Mouse (Mus musculus) olfactory bulb, adult 2 months (tissue): ENCODE results near the gene Tysnd1.

Experiments
- CTCF ChIP-seq: fragments of 200-500 bp; IDR thresholded peaks from 2 replicates; pipeline ENCODE4 v1.5.1; 2012; ENCODE audit warnings: low read depth, mild to moderate bottlenecking, low read length, moderate library complexity; ENCODE audit not compliant: insufficient read depth
- POLR2A ChIP-seq: fragments of 200-500 bp; IDR thresholded peaks from 2 replicates; pipeline ENCODE4 v1.6.1; 2012; ENCODE audit warnings: mild to moderate bottlenecking, low read depth, low read length, moderate library complexity; ENCODE audit not compliant: insufficient read depth

DNA sequence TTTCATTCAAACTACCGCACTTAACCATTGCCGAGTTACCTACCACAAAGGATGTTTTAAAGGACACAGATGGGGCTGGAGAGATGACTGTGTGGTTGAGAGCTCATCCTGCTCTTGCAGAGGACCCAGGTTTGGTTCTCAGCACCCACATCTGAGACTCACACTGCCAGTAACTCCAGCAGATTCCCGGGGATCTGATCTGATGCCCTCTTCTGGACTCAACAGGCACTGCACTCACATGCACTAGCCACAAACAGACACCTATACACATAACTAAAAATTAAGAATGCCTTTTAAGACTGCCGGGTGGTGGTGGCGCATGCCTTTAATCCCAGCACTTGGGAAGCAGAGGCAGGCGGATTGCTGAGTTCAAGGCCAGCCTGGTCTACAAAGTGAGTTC lies 34.9 kb downstream of the Tysnd1 start:
- TF ChIP-seq CTCF, result no peak
- TF ChIP-seq POLR2A, result no peak
